Mouse (Mus musculus): ENCODE results near the gene Havcr1.
"Not testable (repeated sequence)": the region's sequence is repeated elsewhere in the genome, so short reads cannot be mapped to it uniquely, and the experiment has no call there.

Gene Havcr1

DNA sequence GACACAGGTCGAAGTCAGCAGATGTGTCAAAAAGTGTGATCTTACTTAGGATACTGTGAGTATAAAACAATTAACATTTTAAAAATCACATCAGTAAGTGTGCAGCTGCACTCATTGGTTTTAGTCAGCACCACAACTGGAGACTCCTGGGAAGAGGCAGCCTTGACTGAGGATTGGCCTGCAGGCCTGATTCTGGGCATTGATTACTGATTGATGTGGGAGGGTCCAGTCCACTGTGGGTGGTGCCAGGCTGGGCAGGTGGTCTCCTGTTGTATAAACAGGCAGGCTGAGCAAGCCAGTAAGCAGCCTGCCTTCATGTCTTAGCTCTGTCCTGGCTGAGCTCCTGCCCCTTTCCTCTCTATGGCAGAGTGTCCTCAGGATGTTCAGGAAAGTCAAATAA, at the start of gene Havcr1:
Gene Havcr1, plus strand, starts transcription at position 5 of the 400 bp plus-strand sequence.
- DNase-seq (ENCODE audit: low read depth), result not testable (repeated sequence)

- DNase-seq (ENCODE audit: low read depth), result no peak
Observed at GRCm38 (mm10) chr11:46690136-46690535, 44.7 kb upstream of the Havcr1 start.

- not testable (repeated sequence) for DNase-seq (ENCODE audit: low read depth)
Observed at GRCm38 (mm10) chr11:46695849-46696248, 39.0 kb upstream of the Havcr1 start.

GRCm38 (mm10) chr11:46697433-46698277, 37.2 kb upstream of the Havcr1 start:
- DNase-seq (ENCODE audit: low read depth), result no peak

DNA sequence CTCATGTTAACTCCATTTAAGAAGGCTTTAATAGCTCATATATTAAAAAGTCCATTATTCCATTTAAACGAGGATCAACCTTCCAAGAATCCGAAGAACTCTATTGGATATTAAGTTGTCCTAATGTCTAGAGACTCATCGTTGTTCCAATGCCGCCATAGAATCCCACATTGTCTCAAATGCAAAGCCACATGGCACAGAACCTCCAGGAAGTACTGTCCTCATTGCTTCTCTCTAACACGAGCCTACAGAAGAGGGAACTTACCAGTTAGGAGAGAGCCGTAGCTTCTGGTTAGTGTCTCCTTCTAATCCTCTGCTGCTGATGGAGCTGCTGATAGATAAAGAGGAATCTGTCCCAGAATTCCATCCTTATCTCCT, 36.6 kb upstream of the Havcr1 start:
- DNase-seq (ENCODE audit: low read depth), result no peak

DNA sequence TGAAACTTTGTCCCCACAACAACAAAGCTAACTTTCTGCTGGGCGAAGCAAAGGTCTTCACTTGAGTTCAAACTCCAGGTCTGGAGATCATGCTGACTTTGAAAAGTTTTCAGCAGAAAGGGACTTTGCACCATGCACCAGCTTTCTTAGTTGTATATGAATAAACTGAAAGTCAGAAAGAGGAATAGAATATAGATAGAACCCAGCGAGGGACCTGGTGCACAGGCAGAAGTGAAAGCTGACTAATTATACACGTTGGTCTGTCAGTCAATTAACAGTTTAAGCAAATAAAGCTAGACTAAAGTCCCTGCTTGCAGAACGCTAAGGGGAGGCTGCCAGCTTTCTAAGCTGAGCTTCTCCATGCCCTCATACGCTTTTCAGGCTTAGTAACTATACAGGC, 36.0 kb upstream of the Havcr1 start:
- no peak for DNase-seq (ENCODE audit: low read depth)

GRCm38 (mm10) chr11:46706664-46707356, 28.1 kb upstream of the Havcr1 start, which contains the start of gene Timd2:
Timd2 (minus strand) TSS chr11:46707061.
- DNase-seq (ENCODE audit: low read depth), result no peak

- DNase-seq (ENCODE audit: low read depth), result no peak
Observed at GRCm38 (mm10) chr11:46731541-46732070, 3.3 kb upstream of the Havcr1 start.

GRCm38 (mm10) chr11:46733242-46733789, 1.6 kb upstream of the Havcr1 start:
- DNase-seq (ENCODE audit: low read depth), result peak; percentile 53

GRCm38 (mm10) chr11:46734617-46735016, 263 bp upstream of the Havcr1 start:
- no peak for DNase-seq (ENCODE audit: low read depth)

- DNase-seq (ENCODE audit: low read depth), result no peak
Observed at GRCm38 (mm10) chr11:46739501-46739900, 4.6 kb downstream of the Havcr1 start.

GRCm38 (mm10) chr11:46740886-46741285, 6.0 kb downstream of the Havcr1 start:
- DNase-seq (ENCODE audit: low read depth), result no peak

- DNase-seq (ENCODE audit: low read depth), result no peak
Observed at GRCm38 (mm10) chr11:46741716-46742115, 6.8 kb downstream of the Havcr1 start.

DNA sequence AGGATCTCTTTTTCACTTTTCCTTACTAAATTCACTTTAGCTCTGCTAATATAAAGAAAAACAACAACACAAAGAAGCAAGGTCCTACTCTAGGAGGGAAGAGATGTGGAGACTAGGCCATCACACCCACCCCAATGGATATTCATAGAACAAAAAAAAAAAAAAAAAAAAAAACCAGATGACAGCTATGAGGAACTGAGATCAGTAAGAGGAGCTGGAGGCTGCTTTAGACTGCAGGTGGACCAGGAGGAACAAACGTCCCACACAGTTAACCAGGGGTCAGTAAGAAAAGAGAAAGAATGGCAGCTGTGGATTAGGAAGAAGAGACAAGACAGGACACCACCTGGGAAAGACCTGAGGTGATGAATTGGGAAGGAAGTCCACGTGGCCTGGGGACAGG, 13.1 kb downstream of the Havcr1 start:
- DNase-seq (ENCODE audit: low read depth), result no peak

DNA sequence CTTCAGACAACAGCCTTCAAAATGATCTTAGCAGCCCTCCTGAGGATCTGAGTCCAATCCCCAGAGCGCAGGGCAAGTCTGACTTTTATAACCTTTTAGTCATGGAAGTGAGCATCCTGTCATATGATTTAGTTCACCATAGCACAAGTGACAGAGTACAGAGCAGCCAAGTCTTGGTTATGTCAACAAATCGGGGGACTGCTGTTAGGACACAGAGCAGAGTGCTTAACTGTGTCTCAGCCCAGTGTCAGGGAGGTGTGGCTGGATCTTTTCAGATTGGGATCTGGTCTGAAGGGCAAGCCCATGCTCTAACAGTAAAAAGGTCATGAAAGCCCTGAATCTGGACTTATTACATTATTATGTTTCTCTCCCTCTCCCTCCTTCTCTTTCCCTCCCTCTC, 18.8 kb downstream of the Havcr1 start:
- DNase-seq (ENCODE audit: low read depth), result no peak

GRCm38 (mm10) chr11:46754669-46755068, 19.8 kb downstream of the Havcr1 start:
- no peak for DNase-seq (ENCODE audit: low read depth)

DNA sequence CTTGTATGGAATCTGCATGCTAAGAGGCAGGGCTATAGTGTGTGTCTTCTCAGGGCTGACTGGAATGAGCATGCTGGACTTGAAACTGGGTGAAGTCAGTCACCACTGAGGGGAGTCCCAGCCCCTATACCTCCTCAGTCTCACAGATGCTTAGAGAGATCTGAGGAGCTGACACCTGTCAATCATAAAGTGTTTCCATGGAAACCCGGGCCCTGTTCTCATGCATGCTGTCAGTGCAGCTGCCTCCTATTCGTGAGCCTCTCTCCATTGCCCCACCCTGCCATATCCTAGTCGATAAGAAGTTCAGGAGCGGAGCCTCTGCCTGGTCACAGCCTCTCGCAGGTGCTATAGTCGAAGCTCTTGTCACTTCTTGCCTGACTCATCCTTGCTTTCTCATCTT, 20.8 kb downstream of the Havcr1 start:
- not testable (repeated sequence) for DNase-seq (ENCODE audit: low read depth)

DNA sequence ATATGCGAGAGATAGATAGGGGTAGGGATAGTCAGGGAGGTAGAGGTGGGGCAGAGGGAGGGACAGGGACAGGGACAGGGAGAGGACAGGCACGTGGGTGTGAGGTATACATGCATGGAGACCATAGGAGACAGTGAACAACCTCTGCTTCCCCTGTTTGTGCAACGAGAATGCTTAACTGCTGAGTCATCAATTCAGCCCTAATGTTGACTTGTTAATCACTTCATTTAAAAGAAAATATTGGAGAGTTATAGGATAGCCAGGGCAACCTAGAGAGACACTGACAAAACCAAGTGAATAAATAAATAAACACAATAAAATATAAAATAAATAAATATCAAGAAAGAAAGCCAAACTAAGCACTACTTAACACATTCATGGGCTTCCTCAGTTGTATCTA, 42.0 kb downstream of the Havcr1 start:
- no peak for DNase-seq (ENCODE audit: low read depth)

DNA sequence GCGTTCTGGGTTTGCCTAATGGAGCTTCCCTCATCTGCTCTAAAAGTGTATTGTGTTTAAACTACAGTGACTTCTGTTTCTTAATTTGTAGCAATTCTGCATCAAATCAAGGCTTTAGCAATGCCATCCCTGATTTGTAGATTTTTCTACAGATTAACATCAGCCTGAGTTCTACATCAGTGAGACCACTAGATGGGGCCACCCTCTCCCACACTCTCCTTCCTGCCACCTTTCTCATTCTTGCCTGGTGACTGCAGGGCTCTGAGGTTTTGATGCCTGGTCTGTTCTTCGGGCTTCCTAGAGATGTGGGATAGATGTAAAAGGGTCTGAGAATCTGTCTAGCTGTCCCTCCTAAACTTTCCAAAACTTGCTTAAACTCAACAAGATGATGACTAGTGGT, 44.9 kb downstream of the Havcr1 start:
- DNase-seq (ENCODE audit: low read depth), result no peak

DNA sequence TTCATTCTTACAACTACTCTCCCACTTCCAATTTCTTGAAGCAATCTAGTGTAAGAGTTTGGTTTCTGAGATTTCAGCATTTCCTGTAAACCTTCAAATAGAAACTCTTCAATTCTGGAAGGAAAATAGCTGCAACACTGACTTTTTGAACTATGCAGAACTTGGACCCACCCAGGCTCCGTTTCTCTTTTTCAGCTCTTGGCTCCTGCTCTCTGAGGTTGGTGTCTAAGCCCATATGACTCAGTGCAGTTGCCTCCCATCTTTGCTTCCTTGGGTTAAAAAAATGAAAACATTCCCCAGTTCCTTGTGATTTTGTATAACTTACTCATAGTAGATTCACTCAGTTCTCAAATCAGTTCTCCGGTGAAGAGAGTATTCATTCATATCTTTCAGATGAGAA, 69.6 kb downstream of the Havcr1 start:
- no peak for DNase-seq (ENCODE audit: low read depth)

DNA sequence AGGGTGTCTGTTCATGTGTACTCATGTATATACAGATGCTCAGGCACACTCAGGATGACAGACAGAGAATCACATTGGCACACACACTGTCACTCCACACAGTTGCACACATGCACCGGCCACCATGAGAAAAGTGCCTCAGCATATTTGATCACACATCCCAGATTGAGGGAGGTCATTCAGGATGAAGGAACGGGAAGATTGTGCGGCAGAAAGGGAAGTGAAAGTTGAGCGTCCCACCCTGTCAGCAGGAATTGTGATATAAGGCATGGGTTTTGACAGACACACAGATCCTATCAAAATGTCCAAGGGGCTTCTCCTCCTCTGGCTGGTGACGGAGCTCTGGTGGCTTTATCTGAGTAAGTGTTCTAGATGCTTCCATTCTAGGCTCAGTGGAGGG, 75.6 kb downstream of the Havcr1 start, which contains the start of gene Timd4:
Gene Timd4, plus strand, starts transcription at position 290 of the 400 bp plus-strand sequence.
- DNase-seq (ENCODE audit: low read depth), result no peak

GRCm38 (mm10) chr11:46817692-46818091, 82.8 kb downstream of the Havcr1 start:
- DNase-seq (ENCODE audit: low read depth), result no peak

DNA sequence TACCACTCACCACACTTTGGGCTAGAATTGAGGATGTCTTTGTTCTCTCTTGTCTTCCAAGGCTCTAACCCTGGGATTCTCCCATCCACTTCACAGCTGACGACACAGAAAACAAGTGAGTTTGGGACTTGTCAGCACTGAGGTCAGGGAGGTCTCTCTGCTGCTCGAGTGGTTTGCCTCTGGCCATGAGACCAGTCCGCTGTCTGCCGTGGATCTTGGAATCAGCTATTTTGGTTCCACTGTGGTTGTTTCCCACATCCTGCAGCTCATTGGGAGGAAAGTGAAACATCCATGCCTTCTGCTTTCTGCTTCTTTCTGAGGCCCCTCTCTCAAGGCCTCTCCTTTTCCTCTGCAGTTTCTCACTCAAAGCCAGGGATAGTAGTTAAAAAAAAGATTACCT, 85.0 kb downstream of the Havcr1 start:
- no peak for DNase-seq (ENCODE audit: low read depth)

Measured in induced T-regulatory cell, adult 2 months (primary cell).